Mouse (Mus musculus) heart, postnatal 0 days (tissue): ENCODE data around the gene Amdhd2.

Experiments
- CTCF ChIP-seq: IDR thresholded peaks from 2 replicates; pipeline ENCODE4 v1.5.1; 2016; ENCODE audit warnings: antibody characterized with exemption, control low read depth, low read depth
- EP300 ChIP-seq: IDR thresholded peaks from 2 replicates; pipeline ENCODE4 v1.6.1; 2016; ENCODE audit warnings: antibody characterized with exemption, low read depth

- TF ChIP-seq EP300 (no peak), CTCF (no peak)
Measured at GRCm38 (mm10) chr17:24190934-24191333, 27.4 kb upstream of the Amdhd2 start.
